Mouse (Mus musculus) myocyte (in vitro differentiated cells): ENCODE measurements around the gene Slc1a6.

Source experiments
- CEBPB ChIP-seq: IDR thresholded peaks from 2 replicates; pipeline ENCODE4 v1.6.1; 2011; ENCODE audit warnings: mild to moderate bottlenecking, moderate library complexity; ENCODE audit not compliant: poor library complexity, insufficient read depth, severe bottlenecking
- MYOD1 ChIP-seq, 3 experiments: IDR thresholded peaks; one replicate each; pipeline ENCODE4 v1.6.1; 2011; ENCODE audit warnings: control low read depth in 2 of 3, low read depth in 2 of 3, mild to moderate bottlenecking in 2 of 3, moderate library complexity in 1 of 3; ENCODE audit not compliant: insufficient read length in 2 of 3, control insufficient read depth in 1 of 3
- MYOG ChIP-seq, 3 experiments: IDR thresholded peaks; one replicate each; pipeline ENCODE4 v1.6.1; 2011; ENCODE audit warnings: control low read depth in 2 of 3, low read depth in 2 of 3, mild to moderate bottlenecking in 2 of 3; ENCODE audit not compliant: insufficient read length in 2 of 3, control insufficient read depth in 1 of 3, insufficient read depth in 1 of 3
- POLR2A ChIP-seq: IDR thresholded peaks from one replicate; pipeline ENCODE4 v1.6.1; 2011; ENCODE audit warnings: low read depth, mild to moderate bottlenecking, control low read depth, moderate library complexity; ENCODE audit not compliant: insufficient read length
- POLR2AphosphoS2 ChIP-seq: IDR thresholded peaks from one replicate; pipeline ENCODE4 v1.6.1; 2011; ENCODE audit warnings: low read depth, control low read depth; ENCODE audit not compliant: insufficient read length
- REST ChIP-seq: IDR thresholded peaks from one replicate; pipeline ENCODE4 v1.6.1; 2011; ENCODE audit warnings: mild to moderate bottlenecking, control low read depth, moderate library complexity; ENCODE audit not compliant: insufficient read depth, insufficient read length
- TCF12 ChIP-seq: IDR thresholded peaks from one replicate; pipeline ENCODE4 v1.6.1; 2011; ENCODE audit warnings: mild to moderate bottlenecking, control low read depth; ENCODE audit not compliant: poor library complexity, insufficient read depth, severe bottlenecking
- USF1 ChIP-seq: IDR thresholded peaks from one replicate; pipeline ENCODE4 v1.6.1; 2011; ENCODE audit warnings: low read depth, mild to moderate bottlenecking, control low read depth, moderate library complexity

GRCm38 (mm10) chr10:78752452-78753191, 27.7 kb upstream of the Slc1a6 start, which contains the start of gene Ccdc105:
- TF ChIP-seq TCF12 (no peak), POLR2AphosphoS2 (no peak), POLR2A (no peak), MYOG (IDR thresholded peaks at IDR 0.05; ENCODE audit: control insufficient read depth in 1 of 3, insufficient read depth in 1 of 3, insufficient read length in 2 of 3, low read depth in 2 of 3) (no peak), USF1 (no peak), MYOD1 (IDR thresholded peaks at IDR 0.05; ENCODE audit: control insufficient read depth in 1 of 3, insufficient read length in 2 of 3, low read depth in 2 of 3) (no peak), CEBPB (no peak), REST (no peak)
